Mouse (Mus musculus): ENCODE results near the gene Ipo7.
"Not testable (repeated sequence)": the region's sequence is repeated elsewhere in the genome, so short reads cannot be mapped to it uniquely, and the experiment has no call there.

Ipo7 gene

GRCm38 (mm10) chr7:110018117-110018630 is at the start of gene Ipo7:
Gene Ipo7, plus strand, starts transcription at chr7:110018274.
- peak; percentile 93 for DNase-seq

GRCm38 (mm10) chr7:109968924-109969450 is 49.1 kb upstream of the Ipo7 start:
- no peak for DNase-seq

- no peak for DNase-seq
Measured at GRCm38 (mm10) chr7:109969542-109969941, 48.5 kb upstream of the Ipo7 start.

- DNase-seq, result no peak
Measured at GRCm38 (mm10) chr7:109975966-109976715, 41.9 kb upstream of the Ipo7 start.

GRCm38 (mm10) chr7:109977131-109977530 is 40.9 kb upstream of the Ipo7 start:
- not testable (repeated sequence) for DNase-seq

- DNase-seq, result not testable (repeated sequence)
Measured at GRCm38 (mm10) chr7:109984608-109985007, 33.5 kb upstream of the Ipo7 start.

GRCm38 (mm10) chr7:109985661-109986132 is 32.4 kb upstream of the Ipo7 start:
- DNase-seq, result no peak

GRCm38 (mm10) chr7:109986133-109986669 is 31.9 kb upstream of the Ipo7 start:
- peak; percentile 100 for DNase-seq

GRCm38 (mm10) chr7:109986775-109987174 is 31.3 kb upstream of the Ipo7 start, which contains the start of gene Tmem41b:
Gene Tmem41b, minus strand, starts transcription at chr7:109986929.
- peak; percentile 11 for DNase-seq

- no peak for DNase-seq
Measured at GRCm38 (mm10) chr7:109991286-109991685, 26.8 kb upstream of the Ipo7 start.

- peak; percentile 53 for DNase-seq
Measured at GRCm38 (mm10) chr7:109993157-109993959, 24.7 kb upstream of the Ipo7 start.

GRCm38 (mm10) chr7:109998388-109998787 is 19.7 kb upstream of the Ipo7 start:
- no peak for DNase-seq

- no peak for DNase-seq
Measured at GRCm38 (mm10) chr7:110002092-110002491, 16.0 kb upstream of the Ipo7 start.

GRCm38 (mm10) chr7:110002968-110003367 is 15.1 kb upstream of the Ipo7 start:
- DNase-seq, result peak; percentile 68

- no peak for DNase-seq
Measured at GRCm38 (mm10) chr7:110005976-110006375, 12.1 kb upstream of the Ipo7 start.

GRCm38 (mm10) chr7:110006471-110007195 is 11.4 kb upstream of the Ipo7 start:
- DNase-seq, result no peak

GRCm38 (mm10) chr7:110008513-110008912 is 9.6 kb upstream of the Ipo7 start:
- no peak for DNase-seq

- DNase-seq, result no peak
Measured at GRCm38 (mm10) chr7:110009084-110009483, 9.0 kb upstream of the Ipo7 start.

GRCm38 (mm10) chr7:110011417-110011816 is 6.7 kb upstream of the Ipo7 start:
- no peak for DNase-seq

- no peak for DNase-seq
Measured at GRCm38 (mm10) chr7:110014272-110014671, 3.8 kb upstream of the Ipo7 start.

GRCm38 (mm10) chr7:110018631-110019482 is 783 bp downstream of the Ipo7 start:
- DNase-seq, result peak; percentile 64
